Mouse (Mus musculus): Measurements from ENCODE around the gene Cfap69.

DNA sequence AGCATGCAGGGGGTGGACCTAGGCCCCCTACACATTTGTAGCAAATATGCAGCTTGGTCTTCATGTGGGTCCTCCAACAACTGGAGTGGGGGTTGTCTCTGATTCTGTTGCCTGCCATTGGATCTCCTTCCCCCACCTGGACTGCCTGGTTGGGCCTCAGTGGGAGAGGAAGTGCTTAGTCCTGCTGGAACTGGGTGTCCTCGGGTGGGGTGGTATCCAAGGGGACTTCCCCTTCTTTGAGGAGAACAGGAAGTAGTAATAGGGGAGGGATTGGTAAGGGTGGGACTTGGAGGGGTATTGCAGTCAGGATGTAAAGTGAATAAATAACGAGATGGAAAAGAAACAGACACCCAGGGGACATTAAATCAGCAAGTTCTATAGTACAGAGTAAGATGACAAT, 5.4 kb downstream of the Cfap69 start:
- no peak for TF ChIP-seq GATA1 (IDR thresholded peaks at IDR 0.05; ENCODE audit: borderline replicate concordance, low read length)
- no peak for TF ChIP-seq FLI1 (IDR thresholded peaks at IDR 0.05; ENCODE audit: low read length)
